Mouse (Mus musculus): ENCODE results near the gene Snap91.

DNA sequence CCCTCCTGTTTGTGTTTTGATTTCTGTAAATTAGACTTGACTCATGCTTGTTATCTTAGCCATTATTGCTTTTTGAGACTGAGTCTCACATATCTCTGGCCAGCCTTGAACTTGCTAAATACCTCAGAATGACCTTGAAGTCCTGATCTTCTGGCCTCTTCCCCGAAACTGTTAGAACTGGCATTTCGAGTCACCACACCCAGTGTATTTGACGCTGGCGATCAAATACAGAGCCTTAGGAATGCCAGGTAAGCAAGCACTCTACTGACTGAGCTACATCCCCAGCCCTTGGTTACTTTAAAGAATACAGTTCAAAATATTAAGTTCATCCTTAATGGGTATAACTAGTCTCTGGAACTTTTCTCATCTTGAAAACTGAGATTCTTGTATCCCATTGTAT is 155.4 kb downstream of the Snap91 start:
- no peak for TF ChIP-seq CTCF (IDR thresholded peaks at IDR 0.05; ENCODE audit: extremely low read depth, insufficient read depth, insufficient read length, insufficient replicate concordance)
- no peak for TF ChIP-seq POLR2A (IDR thresholded peaks at IDR 0.05; ENCODE audit: low read depth, low read length)

All from spleen, adult 2 months (tissue).